Mouse (Mus musculus): ENCODE measurements around the gene Exoc6. TPM values are rescaled to one million over a fixed set of nuclear protein-coding genes. Genes with fewer than 3 reads are reported as not detected.
A peak's percentile ranks its signal among the peaks of the same experiment; 100 is the strongest.

Gene Exoc6
- 7.2 and 7.3 TPM in 2 replicates for polyA plus RNA-seq (2016; fragmentation: Nextera tagmentation; extraction: Ambion mirVana)

- Histone ChIP-seq H3K36me3 (no peaks in the 10 kb centered on the region), H3K4me3 (peak within 1 kb of the TSS; percentile 90), H3K27ac (peak within 1 kb of the TSS; percentile 88), H3K27me3 (ENCODE audit: low read depth, poor library complexity, severe bottlenecking) (peaks cover 18% of the 10 kb centered on the region), H3K9me3 (replicated peaks) (no peaks in the 10 kb centered on the region), H3K4me1 (peaks cover 17% of the 10 kb centered on the region)
- 2% methylated on average over 83 of the region's 89 CpGs for WGBS
- DNase-seq (ENCODE audit: low spot score): peak; percentile 86
These were observed at the start of gene Exoc6 for GRCm38 (mm10) chr19:37550101-37551039. Exoc6 (plus strand) TSS chr19:37550418.

- 89% methylated on average over 8 of the region's 8 CpGs for WGBS
- no peaks in the 10 kb centered on the region; the same call in 1 of the 2 replicates for H3K4me1 ChIP-seq
- no peaks in the 10 kb centered on the region for H3K9me3 ChIP-seq (replicated peaks)
These were observed 47.2 kb upstream of the Exoc6 start for GRCm38 (mm10) chr19:37502996-37503395.

GRCm38 (mm10) chr19:37506066-37506465 lies 44.2 kb upstream of the Exoc6 start:
- no peak overlapping the region for H3K27ac ChIP-seq
- 82% methylated on average over 7 of the region's 7 CpGs for WGBS
- DNase-seq (ENCODE audit: low spot score): no peak

More at GRCm38 (mm10) chr19:37502996-37503395, 47.2 kb upstream of the Exoc6 start:
- Histone ChIP-seq H3K27me3 (ENCODE audit: low read depth, poor library complexity, severe bottlenecking) (no peaks in the 10 kb centered on the region), H3K27ac (no peak overlapping the region), H3K4me3 (no peak overlapping the region), H3K36me3 (no peaks in the 10 kb centered on the region)
- no peak for DNase-seq (ENCODE audit: low spot score)

GRCm38 (mm10) chr19:37506614-37507013 lies 43.6 kb upstream of the Exoc6 start:
- DNase-seq (ENCODE audit: low spot score): no peak
- no peaks in the 10 kb centered on the region; the same call in 1 of the 2 replicates for H3K4me1 ChIP-seq
- H3K36me3 ChIP-seq: no peaks in the 10 kb centered on the region
- H3K4me3 ChIP-seq: no peak overlapping the region
- 70% methylated on average over 5 of the region's 5 CpGs for WGBS
- no peaks in the 10 kb centered on the region for H3K27me3 ChIP-seq (ENCODE audit: low read depth, poor library complexity, severe bottlenecking)
- H3K9me3 ChIP-seq (replicated peaks): no peaks in the 10 kb centered on the region
- H3K27ac ChIP-seq: no peak overlapping the region

More at GRCm38 (mm10) chr19:37506066-37506465, 44.2 kb upstream of the Exoc6 start:
- Histone ChIP-seq H3K36me3 (no peaks in the 10 kb centered on the region), H3K9me3 (replicated peaks) (no peaks in the 10 kb centered on the region), H3K4me1 (no peaks in the 10 kb centered on the region; the same call in 1 of the 2 replicates), H3K4me3 (no peak overlapping the region), H3K27me3 (ENCODE audit: low read depth, poor library complexity, severe bottlenecking) (no peaks in the 10 kb centered on the region)

- Histone ChIP-seq H3K27me3 (ENCODE audit: low read depth, poor library complexity, severe bottlenecking) (no peaks in the 10 kb centered on the region), H3K4me3 (no peak overlapping the region), H3K9me3 (replicated peaks) (no peaks in the 10 kb centered on the region), H3K36me3 (no peaks in the 10 kb centered on the region), H3K4me1 (no peaks in the 10 kb centered on the region; the same call in 1 of the 2 replicates), H3K27ac (no peak overlapping the region)
- peak; percentile 85 for DNase-seq (ENCODE audit: low spot score)
- 17% methylated on average over 11 of the region's 11 CpGs for WGBS
These were observed 40.5 kb upstream of the Exoc6 start for GRCm38 (mm10) chr19:37509725-37510124.

GRCm38 (mm10) chr19:37514811-37515292 lies 35.4 kb upstream of the Exoc6 start:
- no peaks in the 10 kb centered on the region for H3K36me3 ChIP-seq
- H3K4me3 ChIP-seq: no peak overlapping the region
- no peak overlapping the region for H3K27ac ChIP-seq
- 82% methylated on average over 7 of the region's 7 CpGs for WGBS
- H3K9me3 ChIP-seq (replicated peaks): no peaks in the 10 kb centered on the region
- H3K27me3 ChIP-seq (ENCODE audit: low read depth, poor library complexity, severe bottlenecking): no peaks in the 10 kb centered on the region
- H3K4me1 ChIP-seq: no peaks in the 10 kb centered on the region
- no peak for DNase-seq (ENCODE audit: low spot score)

- Histone ChIP-seq H3K27ac (no peak overlapping the region), H3K27me3 (ENCODE audit: low read depth, poor library complexity, severe bottlenecking) (no peaks in the 10 kb centered on the region), H3K9me3 (replicated peaks) (no peaks in the 10 kb centered on the region), H3K36me3 (no peaks in the 10 kb centered on the region), H3K4me1 (no peaks in the 10 kb centered on the region), H3K4me3 (no peak overlapping the region)
- no peak for DNase-seq (ENCODE audit: low spot score)
- 80% methylated on average over 7 of the region's 7 CpGs for WGBS
These were observed 32.8 kb upstream of the Exoc6 start for GRCm38 (mm10) chr19:37517419-37517818.

- no peak for DNase-seq (ENCODE audit: low spot score)
- WGBS: 84% methylated on average over 18 of the region's 18 CpGs
- Histone ChIP-seq H3K36me3 (no peaks in the 10 kb centered on the region), H3K4me1 (no peaks in the 10 kb centered on the region), H3K9me3 (replicated peaks) (no peaks in the 10 kb centered on the region), H3K4me3 (no peak overlapping the region), H3K27me3 (ENCODE audit: low read depth, poor library complexity, severe bottlenecking) (no peaks in the 10 kb centered on the region), H3K27ac (no peak overlapping the region)
These were observed 29.3 kb upstream of the Exoc6 start for GRCm38 (mm10) chr19:37520740-37521433.

- Histone ChIP-seq H3K4me3 (no peak overlapping the region), H3K27ac (no peak overlapping the region), H3K36me3 (no peaks in the 10 kb centered on the region), H3K4me1 (no peaks in the 10 kb centered on the region), H3K27me3 (ENCODE audit: low read depth, poor library complexity, severe bottlenecking) (no peaks in the 10 kb centered on the region), H3K9me3 (replicated peaks) (no peaks in the 10 kb centered on the region)
- DNase-seq (ENCODE audit: low spot score): no peak
- 83% methylated on average over 2 of the region's 2 CpGs for WGBS
These were observed 28.8 kb upstream of the Exoc6 start for GRCm38 (mm10) chr19:37521434-37521781.

- H3K9me3 ChIP-seq (replicated peaks): no peaks in the 10 kb centered on the region
- H3K27ac ChIP-seq: no peak overlapping the region
- 84% methylated on average over 15 of the region's 15 CpGs for WGBS
- no peak for DNase-seq (ENCODE audit: low spot score)
- H3K36me3 ChIP-seq: no peaks in the 10 kb centered on the region
- no peaks in the 10 kb centered on the region for H3K4me1 ChIP-seq
- H3K4me3 ChIP-seq: no peak overlapping the region
- H3K27me3 ChIP-seq (ENCODE audit: low read depth, poor library complexity, severe bottlenecking): no peaks in the 10 kb centered on the region
These were observed 26.7 kb upstream of the Exoc6 start for GRCm38 (mm10) chr19:37523280-37524062.

GRCm38 (mm10) chr19:37525925-37526324 lies 24.3 kb upstream of the Exoc6 start:
- no peaks in the 10 kb centered on the region for H3K36me3 ChIP-seq
- H3K27me3 ChIP-seq (ENCODE audit: low read depth, poor library complexity, severe bottlenecking): no peaks in the 10 kb centered on the region
- H3K9me3 ChIP-seq (replicated peaks): no peaks in the 10 kb centered on the region
- 93% methylated on average over 11 of the region's 11 CpGs for WGBS
- DNase-seq (ENCODE audit: low spot score): no peak
- no peaks in the 10 kb centered on the region for H3K4me1 ChIP-seq
- no peak overlapping the region for H3K27ac ChIP-seq
- H3K4me3 ChIP-seq: no peak overlapping the region

GRCm38 (mm10) chr19:37526768-37527167 lies 23.4 kb upstream of the Exoc6 start:
- Histone ChIP-seq H3K4me3 (no peak overlapping the region), H3K36me3 (no peaks in the 10 kb centered on the region), H3K9me3 (replicated peaks) (no peaks in the 10 kb centered on the region), H3K27me3 (ENCODE audit: low read depth, poor library complexity, severe bottlenecking) (no peaks in the 10 kb centered on the region), H3K4me1 (no peaks in the 10 kb centered on the region), H3K27ac (no peak overlapping the region)
- no peak for DNase-seq (ENCODE audit: low spot score)
- 41% methylated on average over 8 of the region's 8 CpGs for WGBS
